Mouse (Mus musculus) cortical plate, adult 2 months (tissue): ENCODE data around the gene Rilpl1. TPM values are rescaled to one million over a fixed set of nuclear protein-coding genes. Genes with fewer than 3 reads are reported as not detected.

Experiments used
- H3K27ac ChIP-seq: fragments of 200-500 bp; 2 replicates; pipeline ENCODE4 v1.5.1; 2012; ENCODE audit warnings: low read length, control low read depth, inconsistent platforms; ENCODE audit not compliant: insufficient read depth
- H3K4me1 ChIP-seq: fragments of 200-500 bp; 2 replicates; pipeline ENCODE4 v1.6.1; 2011; ENCODE audit warnings: low read length; ENCODE audit not compliant: control insufficient read depth, insufficient read depth
- H3K4me3 ChIP-seq: fragments of 200-500 bp; 2 replicates; pipeline ENCODE4 v1.5.1; 2011; ENCODE audit warnings: mild to moderate bottlenecking, low read length, control low read depth; ENCODE audit not compliant: insufficient read depth
- CTCF ChIP-seq: fragments of 200-500 bp; IDR thresholded peaks from 2 replicates; pipeline ENCODE4 v1.5.1; 2011; ENCODE audit warnings: mild to moderate bottlenecking, control low read depth, low read length; ENCODE audit not compliant: insufficient read depth; ENCODE audit errors: extremely low read depth
- POLR2A ChIP-seq: fragments of 200-500 bp; IDR thresholded peaks from 2 replicates; pipeline ENCODE4 v1.6.1; 2011; ENCODE audit warnings: mild to moderate bottlenecking, low read length, control low read depth; ENCODE audit not compliant: insufficient read depth; ENCODE audit errors: extremely low read depth
- polyA plus RNA-seq: library from polyadenylated mRNA; depleted of rRNA; stranded (reverse); fragments of >200 nt; gene quantifications from 2 replicates; pipeline ENCODE4 v1.2.3, GENCODE M21; 2012; rRNA removed

The Rilpl1 gene
- polyA plus RNA-seq, 1 experiment, result 56.5 TPM

- H3K27ac ChIP-seq, result peak overlapping the region; percentile 24; the same call in 1 of the 2 replicates
- TF ChIP-seq CTCF (no peak), POLR2A (peak; percentile 64; the same call in 1 of the 2 replicates)
- H3K4me3 ChIP-seq, result peak overlapping the region; percentile 51
- H3K4me1 ChIP-seq, result peaks cover 5% of the 10 kb centered on the region; the same call in 1 of the 2 replicates
Measured at GRCm38 (mm10) chr5:124444661-124445561, 86.3 kb downstream of the Rilpl1 start.

GRCm38 (mm10) chr5:124444208-124444607 lies 87.0 kb downstream of the Rilpl1 start:
- H3K4me1 ChIP-seq, result peaks cover under 1% of the 10 kb centered on the region; the same call in 1 of the 2 replicates
- H3K4me3 ChIP-seq, result no peak overlapping the region; the same call in 1 of the 2 replicates
- no peak for TF ChIP-seq CTCF
- no peak for TF ChIP-seq POLR2A
- no peak overlapping the region for H3K27ac ChIP-seq

Other genes starting within 250 kb of the Rilpl1 start
- 21.0 and 22.3 TPM in 2 replicates for gene Mphosph9, start 203.4 kb downstream of the Rilpl1 start, polyA plus RNA-seq
- gene 2810006K23Rik, start 203.3 kb downstream of the Rilpl1 start, polyA plus RNA-seq, result 13.5 and 13.6 TPM in 2 replicates
- 252 and 264 TPM in 2 replicates for gene Cdk2ap1, start 168.3 kb downstream of the Rilpl1 start, polyA plus RNA-seq
- 56.4 and 57.2 TPM in 2 replicates for gene Sbno1, start 105.4 kb downstream of the Rilpl1 start, polyA plus RNA-seq
- gene Kmt5a, start 91.5 kb downstream of the Rilpl1 start, polyA plus RNA-seq, result 51.9 and 54.9 TPM in 2 replicates
- 26.9 and 27.1 TPM in 2 replicates for gene Rilpl2, start 53.0 kb downstream of the Rilpl1 start, polyA plus RNA-seq
- 11.5 TPM in 2 replicates for gene Snrnp35, start 48.3 kb downstream of the Rilpl1 start, polyA plus RNA-seq
- gene Tmed2, start 9.3 kb upstream of the Rilpl1 start, polyA plus RNA-seq, result 110 and 121 TPM in 2 replicates
- 40.3 and 42.4 TPM in 2 replicates for gene Ddx55, start 21.5 kb upstream of the Rilpl1 start, polyA plus RNA-seq
- gene Eif2b1, start 47.7 kb upstream of the Rilpl1 start, polyA plus RNA-seq, result 32.6 and 32.9 TPM in 2 replicates
- gene Gtf2h3, start 47.7 kb upstream of the Rilpl1 start, polyA plus RNA-seq, result 46.0 and 47.5 TPM in 2 replicates
- 46.2 and 48.0 TPM in 2 replicates for gene Atp6v0a2, start 97.2 kb upstream of the Rilpl1 start, polyA plus RNA-seq
- gene Dnah10, start 193.7 kb upstream of the Rilpl1 start, polyA plus RNA-seq, result 0.66 and 0.77 TPM in 2 replicates